Mouse (Mus musculus) midbrain, embryonic 11.5 days (tissue): ENCODE measurements at regions not wholly inside any gene's neighbourhood (a gene's known extent, or its start where the extent isn't known, plus 50 kb on each side); places are given as distances from the start of the nearest gene placed in this dataset.

Experiments used
- ATAC-seq: fragments of 200-750 bp; cut with Nextera tagmentation; 2 replicates; pipeline ENCODE4 v1.8.0; 2017; ENCODE audit warnings: moderate TSS enrichment, moderate library complexity; ENCODE audit not compliant: low FRiP score
- DNase-seq: peaks from one replicate; pipeline ENCODE4 v3.0.0; 2015; ENCODE audit warnings: low spot score; ENCODE audit errors: missing footprints
- H3K27ac ChIP-seq: fragments of 300-500 bp; sonication (generic); 2 replicates; pipeline ENCODE4 v1.5.1; 2014; ENCODE audit warnings: low read depth, low read length
- H3K27me3 ChIP-seq: fragments of 300-500 bp; sonication (generic); 2 replicates; pipeline ENCODE4 v1.6.1; 2014; ENCODE audit warnings: mild to moderate bottlenecking, low read length, moderate library complexity, mixed read lengths; ENCODE audit not compliant: control insufficient read depth, insufficient read depth
- H3K36me3 ChIP-seq: fragments of 300-500 bp; sonication (generic); 2 replicates; pipeline ENCODE4 v1.6.1; 2014; ENCODE audit warnings: mild to moderate bottlenecking, low read length, moderate library complexity, mixed read lengths; ENCODE audit not compliant: control insufficient read depth, insufficient read depth
- H3K4me1 ChIP-seq: fragments of 300-500 bp; sonication (generic); 2 replicates; pipeline ENCODE4 v1.6.1; 2014; ENCODE audit warnings: low read length; ENCODE audit not compliant: control insufficient read depth, insufficient read depth
- H3K4me2 ChIP-seq: fragments of 300-500 bp; sonication (generic); 2 replicates; pipeline ENCODE4 v1.6.1; 2014; ENCODE audit warnings: mild to moderate bottlenecking, moderate library complexity
- H3K4me3 ChIP-seq: fragments of 300-500 bp; sonication (generic); 2 replicates; pipeline ENCODE4 v1.5.1; 2014; ENCODE audit warnings: low read depth, low read length
- H3K9ac ChIP-seq: fragments of 300-500 bp; sonication (generic); 2 replicates; pipeline ENCODE4 v1.6.1; 2014; ENCODE audit warnings: low read length
- H3K9me3 ChIP-seq: fragments of 300-500 bp; sonication (generic); 2 replicates; pipeline ENCODE4 v1.6.1; 2016; ENCODE audit warnings: low read length; ENCODE audit not compliant: control insufficient read depth
- WGBS: fragments of 180-500 bp; shearing (Covaris S2); extraction: QIAGEN DNeasy Blood & Tissue Kit; methylation state at CpG from one replicate; pipeline ENCODE4 v1.1.7; 2014; 5-methylcytosine and 5-hydroxymethylcytosine counted together

- Histone ChIP-seq H3K27me3 (no peaks in the 10 kb centered on the region), H3K4me1 (no peaks in the 10 kb centered on the region)
- 68% methylated on average over 3 of the region's 3 CpGs for WGBS
Observed at GRCm38 (mm10) chr3:157426720-157427119, 107.2 kb upstream of the Zranb2 start.

GRCm38 (mm10) chr3:157449794-157450193, 84.2 kb upstream of the Zranb2 start:
- Histone ChIP-seq H3K9ac (no peak overlapping the region), H3K4me1 (no peaks in the 10 kb centered on the region), H3K36me3 (no peaks in the 10 kb centered on the region), H3K27ac (no peak overlapping the region), H3K4me2 (no peak overlapping the region), H3K27me3 (no peaks in the 10 kb centered on the region), H3K4me3 (no peak overlapping the region), H3K9me3 (no peaks in the 10 kb centered on the region)
- DNase-seq (no peak), ATAC-seq (peak; percentile 62)

More at GRCm38 (mm10) chr3:157426720-157427119, 107.2 kb upstream of the Zranb2 start:
- Histone ChIP-seq H3K4me2 (no peak overlapping the region), H3K9ac (no peak overlapping the region), H3K36me3 (no peaks in the 10 kb centered on the region), H3K27ac (no peak overlapping the region), H3K4me3 (no peak overlapping the region), H3K9me3 (no peaks in the 10 kb centered on the region)
- DNase-seq, result no peak
- ATAC-seq, result no peak

- 94% methylated on average over 2 of the region's 2 CpGs for WGBS
Observed at GRCm38 (mm10) chr3:157471600-157471999, 62.4 kb upstream of the Zranb2 start.

GRCm38 (mm10) chr3:157472674-157473073, 61.3 kb upstream of the Zranb2 start:
- no peak for DNase-seq
- Histone ChIP-seq H3K4me3 (no peak overlapping the region), H3K4me2 (no peak overlapping the region), H3K9ac (no peak overlapping the region), H3K9me3 (no peaks in the 10 kb centered on the region), H3K27ac (no peak overlapping the region), H3K36me3 (no peaks in the 10 kb centered on the region), H3K4me1 (no peaks in the 10 kb centered on the region), H3K27me3 (no peaks in the 10 kb centered on the region)
- WGBS, result 81% methylated on average over 5 of the region's 5 CpGs
- ATAC-seq, result no peak

More at GRCm38 (mm10) chr3:157471600-157471999, 62.4 kb upstream of the Zranb2 start:
- no peak overlapping the region for H3K9ac ChIP-seq
- H3K4me2 ChIP-seq, result no peak overlapping the region
- no peak for ATAC-seq
- no peak overlapping the region for H3K4me3 ChIP-seq
- H3K36me3 ChIP-seq, result no peaks in the 10 kb centered on the region
- H3K4me1 ChIP-seq, result no peaks in the 10 kb centered on the region
- H3K9me3 ChIP-seq, result no peaks in the 10 kb centered on the region
- no peak for DNase-seq
- H3K27ac ChIP-seq, result no peak overlapping the region
- H3K27me3 ChIP-seq, result no peaks in the 10 kb centered on the region

- no peak for ATAC-seq
- WGBS, result 70% methylated on average over 2 of the region's 2 CpGs
Observed at GRCm38 (mm10) chr3:157477731-157478130, 56.2 kb upstream of the Zranb2 start.

More at GRCm38 (mm10) chr3:157477731-157478130, 56.2 kb upstream of the Zranb2 start:
- Histone ChIP-seq H3K27me3 (no peaks in the 10 kb centered on the region; the same call in 1 of the 2 replicates), H3K9me3 (no peaks in the 10 kb centered on the region), H3K4me3 (no peak overlapping the region), H3K9ac (no peak overlapping the region), H3K4me1 (no peaks in the 10 kb centered on the region), H3K36me3 (no peaks in the 10 kb centered on the region), H3K4me2 (no peak overlapping the region), H3K27ac (no peak overlapping the region)
- no peak for DNase-seq
